Mouse (Mus musculus): Measurements from ENCODE around the gene Ucp3. TPM values are rescaled to one million over a fixed set of nuclear protein-coding genes. Genes with fewer than 3 reads are reported as not detected.
A peak's percentile ranks its signal among the peaks of the same experiment; 100 is the strongest.

Ucp3 gene
- total RNA-seq (2021), result under 1 TPM in 1 of 2 experiments, not detected in 1; 0.28 TPM

DNA sequence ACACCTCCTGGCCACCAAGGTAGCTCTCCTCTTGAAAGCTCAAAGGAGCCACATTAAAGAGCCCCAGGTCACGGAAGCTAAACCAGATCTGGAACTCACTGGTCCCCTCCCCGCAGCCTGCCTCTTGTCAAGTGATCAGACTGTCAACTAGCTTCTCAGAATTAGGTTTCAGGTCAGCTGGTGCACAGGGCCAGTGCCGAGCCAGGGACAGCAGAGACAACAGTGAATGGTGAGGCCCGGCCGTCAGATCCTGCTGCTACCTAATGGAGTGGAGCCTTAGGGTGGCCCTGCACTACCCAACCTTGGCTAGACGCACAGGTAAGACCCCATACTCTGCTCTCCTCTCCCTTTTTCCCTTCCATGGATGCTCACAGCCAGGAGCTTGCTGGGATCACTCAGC is at the start of gene Ucp3:
Gene Ucp3 (plus strand): TSS at position 214 of the 400 bp plus-strand sequence.
- intact Hi-C loops (cut with DNase I), result no loop called here
- DNase-seq, result no peak

DNA sequence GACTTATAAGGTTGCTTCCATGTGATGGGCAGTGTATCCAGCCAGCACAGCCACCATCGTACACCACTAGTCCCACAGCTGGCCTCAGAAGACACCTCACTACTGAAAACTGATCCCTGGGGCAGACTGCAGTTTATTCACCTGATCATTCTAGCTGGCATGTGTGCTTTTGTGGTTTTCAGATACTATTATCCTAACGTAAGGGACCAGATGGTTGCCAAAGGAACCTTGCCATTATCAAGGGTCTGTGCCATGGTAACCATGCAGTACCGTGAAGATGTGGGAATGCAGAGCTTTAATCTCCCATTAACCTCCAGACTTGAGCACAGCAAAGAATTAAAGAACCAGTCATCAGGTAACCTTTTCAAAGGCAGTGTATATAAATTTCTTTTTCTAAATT is 47.0 kb upstream of the Ucp3 start:
- DNase-seq, result no peak
- intact Hi-C loops (cut with DNase I), result no loop called here

DNA sequence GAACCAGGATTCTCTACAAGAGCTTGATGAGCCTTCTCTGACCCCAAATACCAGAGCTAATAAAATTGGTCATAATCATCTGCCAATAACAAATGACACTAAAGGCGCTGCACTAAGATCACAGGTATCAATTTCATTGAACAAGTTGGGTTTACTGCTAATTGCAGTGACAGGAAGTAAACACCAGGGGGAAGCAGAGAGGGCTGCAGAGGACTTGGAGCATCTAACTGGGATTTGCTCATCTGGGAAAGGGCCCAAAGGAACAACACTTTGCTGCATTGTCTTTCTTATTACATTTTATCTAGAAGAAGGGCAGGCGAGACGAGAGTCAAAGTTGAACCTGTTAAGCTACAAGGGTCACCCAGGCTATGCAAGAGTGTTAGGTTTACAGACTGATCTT is 43.7 kb upstream of the Ucp3 start:
- DNase-seq, result peak; percentile 46
- intact Hi-C loops (cut with DNase I), result no loop called here

DNA sequence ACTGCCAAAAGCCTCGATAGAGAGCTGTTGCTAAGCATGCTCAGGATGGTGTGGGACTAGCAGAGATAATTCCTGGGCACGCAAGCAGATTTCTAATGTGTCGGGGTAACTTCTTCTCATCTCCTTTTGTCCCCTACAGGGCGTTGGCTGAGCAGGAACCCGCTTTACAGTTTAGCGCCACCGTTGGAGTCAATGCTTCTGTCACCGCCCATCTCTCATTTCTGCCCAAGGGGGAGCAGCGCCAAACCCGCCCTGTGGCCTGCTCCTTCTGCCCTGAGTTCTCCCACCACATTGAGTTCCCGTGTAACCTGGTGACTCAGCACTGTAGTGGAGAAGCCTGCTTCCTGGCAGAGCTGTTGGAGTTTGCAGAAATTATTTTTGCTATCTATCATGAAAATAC is 42.9 kb upstream of the Ucp3 start:
- no peak for DNase-seq
- intact Hi-C loops (cut with DNase I), result no loop called here

DNA sequence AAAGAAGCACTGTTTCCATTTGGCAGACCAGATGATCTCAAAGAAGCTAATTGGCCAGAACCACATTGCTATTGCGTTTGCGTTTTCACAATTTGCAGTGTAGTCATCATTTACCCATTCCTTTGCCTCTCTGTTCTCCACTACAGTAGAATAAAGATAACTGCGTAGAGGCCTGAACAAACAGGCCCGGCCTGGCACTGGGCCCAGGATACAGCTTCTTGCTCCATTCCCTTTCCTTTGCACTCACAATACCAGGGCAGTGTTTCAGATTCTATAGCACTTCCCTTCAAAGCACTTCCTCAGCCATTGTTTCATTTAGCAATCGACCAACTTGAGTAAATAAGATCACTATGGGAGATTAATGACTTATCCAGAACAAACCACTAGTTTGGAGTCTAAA is 41.7 kb upstream of the Ucp3 start:
- DNase-seq, result peak; percentile 4
- intact Hi-C loops (cut with DNase I), result no loop called here

DNA sequence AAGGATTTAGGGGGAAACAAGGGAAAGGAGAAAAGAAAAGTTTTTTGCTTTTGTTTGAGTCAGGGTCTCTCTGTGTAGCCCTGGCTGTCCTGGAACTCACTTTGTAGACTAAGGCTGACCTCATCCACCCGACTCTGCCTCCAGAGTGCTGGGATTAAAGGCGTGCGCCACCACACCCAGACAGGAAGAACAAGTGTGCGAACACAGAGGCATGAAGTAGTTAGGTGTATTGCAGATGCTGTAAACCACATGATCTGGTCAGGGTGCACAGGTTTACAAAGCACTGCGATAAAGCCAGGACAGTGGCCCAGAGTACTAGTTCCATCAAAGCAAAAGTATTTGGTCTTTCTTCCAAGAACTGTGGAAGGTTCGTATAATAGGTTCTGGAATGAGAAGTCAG is 39.5 kb upstream of the Ucp3 start:
- no peak for DNase-seq
- intact Hi-C loops (cut with DNase I), result no loop called here

DNA sequence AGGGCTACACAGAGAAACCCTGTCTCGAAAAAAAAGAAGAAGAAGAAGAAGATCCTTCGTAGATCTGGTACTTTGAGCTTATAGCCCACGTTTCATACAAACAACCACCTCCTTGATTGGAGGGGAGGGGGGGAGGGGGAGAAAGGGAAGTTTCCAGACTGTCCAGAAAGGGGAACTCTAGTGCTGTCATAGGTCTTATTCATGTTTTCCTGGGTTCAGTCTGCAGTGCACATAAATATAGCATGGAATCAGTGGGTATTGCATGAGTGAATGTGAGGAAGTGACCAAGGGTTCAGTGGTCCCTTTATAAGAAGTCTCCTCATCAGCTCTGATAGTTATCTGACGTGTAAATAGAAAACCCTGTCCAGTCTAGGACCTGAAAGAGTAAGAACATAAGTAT is 29.1 kb upstream of the Ucp3 start:
- no peak for DNase-seq
- intact Hi-C loops (cut with DNase I), result no loop called here

DNA sequence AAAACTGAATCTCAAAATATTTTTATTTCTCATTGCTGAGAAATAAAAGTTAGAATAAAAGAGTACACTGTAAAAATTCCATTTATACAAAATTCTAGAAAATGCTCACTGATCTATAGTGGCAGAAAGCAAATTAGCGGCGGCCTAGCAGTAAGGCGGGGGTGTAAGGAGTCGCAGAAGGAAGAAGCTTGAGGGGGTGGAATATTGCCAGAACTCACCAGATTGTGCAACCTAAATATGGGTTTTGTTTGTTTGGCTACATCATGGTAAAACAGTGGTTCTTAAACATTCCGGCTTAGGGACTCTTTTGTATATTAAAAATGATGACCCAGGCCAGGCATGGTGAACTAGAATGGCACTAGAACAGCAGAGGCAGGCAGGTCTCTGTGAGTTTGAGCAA is 26.5 kb upstream of the Ucp3 start:
- intact Hi-C loops (cut with DNase I), result no loop called here
- no peak for DNase-seq

DNA sequence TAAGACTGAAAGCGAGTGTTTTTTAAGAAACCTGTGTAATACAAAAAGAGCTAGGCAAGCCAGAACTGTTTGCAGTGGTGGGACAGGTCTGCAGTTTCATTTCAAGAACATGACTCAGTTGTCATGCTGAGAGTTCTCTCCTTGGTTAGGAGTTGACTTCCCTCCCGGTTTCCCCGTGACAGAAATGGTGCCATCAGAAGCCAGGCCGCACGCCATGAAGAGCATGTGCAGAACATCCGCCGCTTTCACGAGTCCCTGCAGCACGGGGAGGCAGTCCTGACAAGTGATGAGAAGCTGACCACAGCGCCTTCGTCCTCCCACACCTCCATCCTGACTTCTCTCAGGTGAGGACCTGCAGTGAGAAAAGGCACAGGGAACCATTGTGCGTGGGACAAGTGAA is 24.3 kb upstream of the Ucp3 start:
- intact Hi-C loops (cut with DNase I), result no loop called here

DNA sequence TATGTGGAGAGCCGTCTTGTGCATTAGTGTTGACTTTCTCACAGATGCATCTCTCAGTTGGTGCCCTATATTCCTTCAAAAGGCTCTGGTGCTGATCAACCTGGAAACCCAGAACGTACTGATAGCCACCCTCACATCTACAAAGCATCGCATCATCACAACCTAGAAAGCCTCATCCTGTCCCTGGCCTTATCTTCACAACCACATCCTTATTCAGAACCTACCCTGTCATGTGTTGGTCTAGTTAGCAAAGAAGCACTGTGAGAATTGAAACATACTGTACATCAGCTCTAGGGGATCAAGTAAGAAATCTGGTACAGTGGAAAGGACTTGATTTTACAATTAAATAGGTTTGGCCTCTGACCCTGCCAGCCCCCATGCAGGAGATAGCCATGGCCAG is 23.8 kb upstream of the Ucp3 start:
- no peak for DNase-seq
- intact Hi-C loops (cut with DNase I), result no loop called here

More for the DNA sequence above, 24.3 kb upstream of the Ucp3 start:
- no peak for DNase-seq

DNA sequence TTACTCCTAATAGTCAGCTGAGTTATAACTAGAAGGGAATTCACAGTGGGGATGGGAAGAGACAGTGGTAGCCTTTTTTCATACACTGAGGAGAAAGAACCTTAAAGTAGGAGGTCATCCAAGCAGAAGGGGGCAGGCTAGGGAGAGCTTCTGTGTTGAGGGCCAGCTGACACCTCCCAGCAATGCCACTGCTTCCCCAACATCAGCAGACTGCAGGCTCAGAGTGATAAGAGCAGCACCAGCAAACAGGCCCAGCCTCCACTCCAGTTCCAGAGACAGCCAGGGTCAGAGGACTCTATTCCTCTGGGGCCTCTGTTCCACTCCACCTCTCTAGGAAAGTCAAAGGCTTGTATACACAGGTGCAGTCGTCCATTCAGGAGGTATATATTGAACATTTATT is 14.6 kb upstream of the Ucp3 start:
- intact Hi-C loops (cut with DNase I), result no loop called here
- DNase-seq, result no peak

DNA sequence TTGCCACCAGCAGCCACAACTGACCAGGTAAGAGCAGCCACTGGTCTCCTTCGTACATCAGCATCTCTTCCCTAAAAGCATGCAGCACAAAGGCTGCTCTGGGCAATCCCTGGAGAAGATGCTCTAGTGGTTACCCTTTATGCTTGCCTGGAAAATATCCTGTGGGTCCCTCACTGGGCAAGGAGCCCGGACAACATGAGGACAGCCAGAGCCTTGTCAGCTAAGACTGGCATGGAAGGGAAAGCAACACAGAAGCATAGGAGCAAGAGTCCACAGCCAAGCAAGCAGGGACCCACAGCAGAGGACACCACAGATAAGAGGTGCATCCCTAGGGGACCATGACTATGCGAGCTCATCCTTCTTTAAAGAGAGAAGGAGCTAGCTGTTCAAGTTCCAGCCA is 12.9 kb upstream of the Ucp3 start:
- intact Hi-C loops (cut with DNase I), result no loop called here
- DNase-seq, result peak; percentile 50

DNA sequence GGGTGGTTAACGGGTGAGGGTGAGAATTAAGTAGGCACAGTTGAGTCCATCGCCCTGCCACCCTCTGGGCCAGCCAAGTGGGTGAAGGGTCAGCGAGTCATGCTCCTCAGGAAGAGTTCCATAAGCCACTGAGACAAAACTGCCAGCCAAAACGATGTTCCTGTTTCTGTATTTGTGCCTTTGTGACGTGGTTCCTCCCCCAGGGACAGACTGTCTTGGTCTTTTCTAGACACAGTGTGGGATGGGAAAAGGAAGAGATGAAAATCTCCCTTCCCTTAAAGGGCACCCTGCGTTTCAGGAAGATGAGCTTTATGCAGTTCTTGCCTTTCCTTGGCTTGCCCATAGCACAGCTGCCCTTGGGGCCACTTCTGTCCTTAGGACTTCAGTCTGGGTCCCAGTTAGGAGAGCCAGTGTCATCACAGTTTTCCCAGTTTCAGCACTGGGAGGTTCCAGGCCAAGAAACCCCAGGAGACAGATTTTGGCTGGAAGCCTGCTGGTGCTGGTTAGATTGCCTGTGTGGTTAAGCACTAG is 11.1 kb upstream of the Ucp3 start:
- DNase-seq, result peak; percentile 30
- intact Hi-C loops (cut with DNase I), result no loop called here

DNA sequence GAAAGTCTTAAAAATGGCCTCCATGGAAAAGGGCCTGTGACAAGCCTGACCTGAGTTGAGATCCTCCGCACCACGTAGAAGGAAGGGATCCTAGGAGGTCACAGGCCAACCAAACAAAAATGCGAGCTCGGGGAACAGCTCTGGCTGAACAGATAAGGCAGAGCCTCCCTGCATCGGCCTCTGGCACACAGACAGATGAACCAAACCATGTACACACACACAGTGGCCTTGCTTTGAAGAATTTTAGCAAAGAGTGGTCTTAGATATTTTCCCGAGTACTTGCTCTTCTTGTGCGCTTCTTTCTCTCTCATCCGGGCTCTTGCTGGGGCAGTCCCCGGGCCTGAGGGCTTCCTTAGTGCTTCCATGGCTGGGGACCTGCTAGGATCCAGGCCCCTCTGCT is 9.6 kb upstream of the Ucp3 start:
- intact Hi-C loops (cut with DNase I), result no loop called here

DNA sequence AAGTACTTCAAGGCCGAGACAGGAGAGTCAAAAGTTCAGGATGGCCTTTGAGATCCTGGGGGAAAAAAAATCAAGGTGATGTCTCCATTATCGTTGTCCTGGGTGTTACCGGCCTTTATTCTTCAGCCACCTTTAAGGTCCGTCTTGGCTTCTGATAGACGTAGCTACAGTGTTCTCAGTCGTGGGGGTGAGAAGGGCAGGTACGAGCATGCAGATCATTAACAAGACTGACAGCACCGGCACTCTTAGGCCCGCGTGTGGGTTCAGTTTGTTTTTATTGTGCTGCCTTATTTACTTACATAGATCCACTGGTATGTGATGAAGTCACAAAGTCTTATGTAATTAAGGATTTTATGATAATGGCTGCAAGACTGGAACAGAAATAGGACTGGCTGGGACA is 9.0 kb upstream of the Ucp3 start:
- intact Hi-C loops (cut with DNase I), result no loop called here

More for the DNA sequence above, 9.6 kb upstream of the Ucp3 start:
- DNase-seq, result no peak

DNA sequence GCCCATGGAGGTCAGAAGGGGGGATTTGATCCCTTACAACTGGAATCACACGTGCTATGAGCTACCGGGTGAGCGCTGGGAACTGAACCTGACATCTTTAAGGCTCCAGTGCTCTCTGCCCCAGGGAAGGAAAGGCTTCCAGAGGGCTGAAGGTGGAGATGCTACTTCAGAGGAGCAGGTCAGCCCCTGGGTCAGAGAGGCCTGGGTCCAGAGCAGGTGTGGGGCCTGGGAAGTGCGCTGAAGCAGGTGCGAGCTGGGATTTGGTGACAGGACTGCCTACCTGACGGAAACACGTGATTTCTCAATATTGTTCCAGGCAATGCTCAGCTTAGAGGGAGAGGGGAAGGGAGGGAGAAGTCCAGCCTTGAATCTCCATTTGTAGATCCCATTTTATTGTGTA is 8.5 kb upstream of the Ucp3 start:
- DNase-seq, result no peak
- intact Hi-C loops (cut with DNase I), result no loop called here

More for the DNA sequence above, 9.0 kb upstream of the Ucp3 start:
- DNase-seq, result no peak

DNA sequence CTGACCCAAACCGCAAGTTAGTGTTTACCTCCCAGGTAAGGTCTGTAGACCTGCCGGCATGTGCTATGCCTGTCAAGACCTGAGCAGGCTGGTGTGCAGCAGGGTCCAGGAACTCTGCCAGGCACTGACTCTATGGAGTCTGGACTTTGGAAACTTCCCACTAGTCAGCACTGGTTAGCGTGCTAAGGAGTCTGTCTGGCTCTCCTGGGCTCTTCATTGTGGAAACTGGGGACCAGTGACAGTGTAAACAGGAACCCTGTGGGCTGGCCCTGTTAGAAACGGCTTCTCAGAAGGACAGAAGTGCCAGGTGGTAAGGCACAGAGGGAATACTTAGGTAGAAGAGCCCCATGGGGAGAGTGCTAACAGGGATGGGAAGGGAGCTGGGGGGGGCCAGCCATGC is 7.5 kb upstream of the Ucp3 start:
- DNase-seq, result no peak
- intact Hi-C loops (cut with DNase I), result no loop called here

DNA sequence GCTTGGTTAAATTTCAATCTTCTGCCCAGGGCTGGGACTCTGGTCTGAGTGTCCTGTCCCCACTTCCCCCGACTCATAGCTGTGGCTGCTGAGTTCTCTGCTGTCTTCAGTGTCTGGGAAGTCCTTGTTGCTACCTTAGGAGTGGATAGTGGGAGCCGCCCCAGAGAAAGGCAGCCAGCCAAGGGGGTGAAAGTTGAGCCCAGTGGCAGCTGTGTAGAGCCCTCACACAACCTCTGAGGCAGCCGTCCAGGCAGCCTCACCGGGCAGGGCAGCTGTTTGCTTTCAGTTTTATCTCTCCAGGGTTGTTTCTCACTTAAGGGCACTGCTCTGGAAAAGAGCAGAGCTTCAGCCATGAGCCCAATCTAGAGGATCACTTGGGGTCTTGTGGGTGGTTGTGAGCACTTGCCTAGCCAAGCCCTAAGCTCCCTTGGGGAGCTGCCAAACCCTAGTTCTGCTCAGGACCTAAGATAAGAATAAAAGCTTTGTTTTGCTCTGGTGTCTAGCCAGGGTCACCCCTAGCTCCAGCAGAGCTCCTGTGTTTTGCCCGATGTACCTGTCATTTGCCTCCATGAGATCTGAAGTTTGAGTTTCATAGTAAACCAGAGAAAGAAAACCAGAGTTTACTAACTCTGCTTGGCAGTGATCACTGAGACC is 7.0 kb upstream of the Ucp3 start:
- intact Hi-C loops (cut with DNase I), result no loop called here
- DNase-seq, result peak; percentile 54

DNA sequence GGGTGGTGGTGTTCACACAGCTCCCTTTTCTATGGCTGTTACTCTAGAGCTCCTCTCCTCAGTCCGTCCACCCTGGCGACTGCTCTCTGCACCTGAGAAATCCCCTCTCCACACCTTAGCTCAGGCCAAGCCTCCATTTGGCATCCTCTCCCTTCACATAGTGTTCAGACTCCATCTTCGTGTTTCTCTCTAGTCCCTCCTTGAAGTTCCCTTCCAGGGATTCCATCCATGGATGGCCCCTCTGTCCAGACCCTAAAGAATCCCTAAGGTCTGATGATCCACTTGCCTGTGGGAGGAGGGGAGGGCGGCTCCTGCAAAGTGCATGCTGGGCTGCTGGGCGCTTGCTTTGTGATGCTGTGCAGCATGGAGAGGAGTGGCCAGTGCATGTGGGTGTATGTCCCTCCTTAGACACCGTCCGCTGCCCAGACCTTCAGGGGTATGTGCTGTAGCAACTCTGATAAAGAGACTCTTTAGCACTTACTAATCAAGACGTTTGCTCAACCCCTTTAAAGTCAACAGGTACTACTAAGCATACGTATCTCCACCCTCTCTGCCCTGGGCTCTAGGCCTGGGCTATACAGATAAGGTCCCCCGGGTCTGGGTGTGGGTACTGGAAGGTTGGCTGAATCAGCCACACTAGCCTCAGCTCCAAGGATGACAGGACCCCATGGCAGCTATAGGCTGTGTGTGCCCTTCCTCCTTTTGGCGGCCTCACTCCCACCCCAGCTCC is 5.8 kb upstream of the Ucp3 start:
- no peak for DNase-seq
- intact Hi-C loops (cut with DNase I), result no loop called here

DNA sequence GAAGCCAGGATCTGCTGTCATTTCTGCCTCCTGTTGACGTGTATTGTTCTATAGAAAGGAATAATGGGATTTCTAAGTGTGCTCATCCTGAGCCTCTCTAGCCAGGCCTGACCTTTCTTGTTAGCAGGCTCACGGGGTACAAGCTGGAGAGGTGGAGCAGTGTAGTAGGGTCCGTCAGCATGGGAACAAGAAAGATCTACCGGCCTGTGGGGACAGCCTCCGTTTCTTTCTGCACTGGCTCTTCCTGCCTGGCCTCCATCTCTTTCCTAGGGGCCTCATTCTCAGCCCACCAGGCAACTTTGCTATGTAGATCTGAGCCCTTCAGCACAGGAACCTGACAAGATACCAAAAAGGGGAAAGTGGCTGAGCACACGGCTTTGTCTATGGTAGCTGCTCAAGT is 4.0 kb upstream of the Ucp3 start:
- DNase-seq, result no peak
- intact Hi-C loops (cut with DNase I), result no loop called here

DNA sequence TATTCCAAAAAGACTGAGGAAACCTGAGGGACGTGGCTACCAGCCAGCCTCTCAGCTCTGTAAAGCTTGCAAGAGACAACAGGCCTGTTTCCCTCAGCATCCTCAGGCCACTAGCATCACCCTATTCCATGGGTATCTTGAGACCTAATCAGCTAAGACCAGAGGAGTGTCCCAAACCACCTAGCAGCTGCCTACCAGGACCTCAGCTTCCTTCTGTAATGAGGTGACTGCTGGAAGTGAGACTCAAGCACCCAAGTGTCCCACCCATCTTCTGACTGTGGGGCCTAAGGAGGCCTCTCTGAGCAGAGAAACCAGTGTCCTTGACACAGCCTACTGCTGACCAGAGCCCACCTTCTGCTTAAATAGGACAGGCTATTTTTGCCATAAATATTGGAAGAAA is 3.3 kb upstream of the Ucp3 start:
- DNase-seq, result no peak
- intact Hi-C loops (cut with DNase I), result no loop called here

DNA sequence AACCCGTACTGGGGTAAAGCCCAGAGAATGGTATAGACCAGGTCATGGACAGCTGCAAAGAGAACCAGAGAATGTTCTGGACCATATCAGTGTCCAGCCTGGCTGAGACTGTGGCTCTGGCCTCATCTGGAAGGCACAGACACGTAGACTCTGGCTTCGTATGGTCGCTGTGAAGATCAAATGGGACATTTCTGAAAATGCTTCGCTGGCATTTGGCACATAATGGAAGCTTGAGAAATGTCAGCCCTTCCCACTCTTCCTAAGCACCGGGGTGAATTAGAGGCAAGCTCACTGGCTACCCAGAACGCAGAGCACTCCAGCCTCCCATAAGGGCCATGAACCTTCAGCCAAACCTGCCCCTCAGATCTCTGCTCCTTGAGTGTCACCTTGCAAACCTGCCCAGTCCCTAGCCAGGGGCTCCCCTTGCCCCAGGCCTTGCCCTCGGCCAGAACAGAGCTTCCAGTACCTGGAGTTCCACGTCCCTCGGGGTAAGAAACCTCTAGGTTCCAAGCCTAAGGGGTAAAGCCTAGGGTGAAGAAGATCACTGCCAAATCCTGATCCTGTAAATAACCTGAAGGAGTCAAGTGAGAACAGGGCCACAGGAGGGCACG is 1.9 kb upstream of the Ucp3 start:
- intact Hi-C loops (cut with DNase I), result no loop called here
- no peak for DNase-seq
